ENCODE assay signal across 10 mouse cellular contexts in genomic region chr11:29180657-29181056, GRCm38 (mm10). TPM values are rescaled to one million over a fixed set of nuclear protein-coding genes. Genes with fewer than 3 reads are reported as not detected.
DNase-seq lines count a peak whose midpoint lies in the region; ATAC-seq lines count a peak whose summit lies in the region.
"Had no signal": no experiment of that assay in that cellular context is flagged by ENCODE, and none has a peak within 500 bp of the region (broad histone marks: within the 10 kb centered on the region; RNA-seq: fewer than 3 reads in every experiment).

No protein-coding gene starts in this region.

- H3K27ac ChIP-seq in midbrain, embryonic 16.5 days (ENCODE audit: low read length), result no peak overlapping the region
- H3K27ac ChIP-seq: left cerebral cortex, adult 2 months; midbrain, embryonic 12.5 days had no signal

- peak; percentile 31 for DNase-seq in adrenal gland, postnatal 14 days
- no peak for DNase-seq in adrenal gland, adult 8-10 months
- peak; percentile 7 for DNase-seq in lung, postnatal 14 days
- no peak for DNase-seq in lung, postnatal 25 days (ENCODE audit: low spot score)
- DNase-seq in gastrocnemius, postnatal 10 days, result peak; percentile 13
- DNase-seq in yolk sac, embryonic 10.5 days (ENCODE audit: low spot score), result no peak

- no peak overlapping the region for H3K4me2 ChIP-seq in midbrain, embryonic 16.5 days (ENCODE audit: low read length)
- H3K4me2 ChIP-seq: midbrain, embryonic 12.5 days had no signal

- H3K4me3 ChIP-seq in midbrain, embryonic 16.5 days (ENCODE audit: low read depth, low read length), result no peak overlapping the region
- H3K4me3 ChIP-seq: left cerebral cortex, adult 2 months; midbrain, embryonic 12.5 days had no signal

- H3K27me3 ChIP-seq in midbrain, embryonic 16.5 days (ENCODE audit: control insufficient read depth, insufficient read depth, low read depth, low read length), result no peaks in the 10 kb centered on the region
- H3K27me3 ChIP-seq: midbrain, embryonic 12.5 days had no signal

- no peaks in the 10 kb centered on the region for H3K9me3 ChIP-seq in midbrain, embryonic 16.5 days (replicated peaks; ENCODE audit: control insufficient read depth, low read length, poor library complexity, severe bottlenecking)
- H3K9me3 ChIP-seq: midbrain, embryonic 12.5 days had no signal

- WGBS in midbrain, embryonic 16.5 days, result 58% methylated on average over 3 of the region's 3 CpGs

- no peaks in the 10 kb centered on the region for H3K4me1 ChIP-seq in midbrain, embryonic 16.5 days (ENCODE audit: control insufficient read depth, insufficient read depth, low read length)
- H3K4me1 ChIP-seq: midbrain, embryonic 12.5 days had no signal

- no peak overlapping the region for H3K9ac ChIP-seq in midbrain, embryonic 16.5 days (ENCODE audit: low read depth, low read length)
- H3K9ac ChIP-seq: midbrain, embryonic 12.5 days had no signal

- 0 out of 2 replicates have a peak, but pooled peaks have one; percentile 59 for ATAC-seq in midbrain, embryonic 16.5 days
- ATAC-seq in monocyte, adult 5-6 weeks (replicated peaks; ENCODE audit: insufficient number of reproducible peaks, low FRiP score, low TSS enrichment, poor library complexity, severe bottlenecking), result no peak

- 0 out of 2 replicates have a peak, but pooled peaks cover 5% of the 10 kb centered on the region for H3K36me3 ChIP-seq in midbrain, embryonic 16.5 days (ENCODE audit: control insufficient read depth, insufficient read depth, low read length)

RNA-seq across cellular contexts. Expression of gene Ppp4r3b, which starts 8.0 kb away (rescaled TPM):
- total RNA-seq in adrenal gland, postnatal 14 days (2021), result 87.6 and 98.8 TPM in 2 replicates
- 100 to 1,000 TPM in 1 of 4 experiments, 10 to 100 TPM in 3; 77.0 to 101 (median 87.0) TPM for total RNA-seq in adrenal gland, adult 8-10 months (2022)
- 10 to 100 TPM; 32.3 to 33.1 TPM for total RNA-seq in gastrocnemius, postnatal 10 days (2021)
- polyA plus RNA-seq in midbrain, embryonic 16.5 days (2015; fragmentation: Nextera tagmentation; extraction: Ambion mirVana), result 69.0 and 80.4 TPM in 2 replicates
- 124 to 185 TPM (median 144 TPM) in 3 replicates for total RNA-seq in monocyte, adult 5-6 weeks (2017)

RNA-seq across cellular contexts. Expression of gene Pnpt1, which starts 50.1 kb away (rescaled TPM):
- 51.8 and 60.5 TPM in 2 replicates for total RNA-seq in adrenal gland, postnatal 14 days (2021)
- total RNA-seq in adrenal gland, adult 8-10 months (2022), result 10 to 100 TPM; 37.0 to 49.0 (median 43.5) TPM
- 10 to 100 TPM; 17.4 to 17.6 TPM for total RNA-seq in gastrocnemius, postnatal 10 days (2021)
- 27.0 and 27.5 TPM in 2 replicates for polyA plus RNA-seq in midbrain, embryonic 16.5 days (2015; fragmentation: Nextera tagmentation; extraction: Ambion mirVana)
- total RNA-seq in monocyte, adult 5-6 weeks (2017), result 29.2 to 37.6 TPM (median 35.1 TPM) in 3 replicates

Comparison
In these comparisons a context has a peak if more than half of its experiments do, and no peak if none do; other contexts are left out.
1. DNase-seq: peak in adrenal gland, postnatal 14 days (single experiment), lung, postnatal 14 days (single experiment) and gastrocnemius, postnatal 10 days (single experiment); none in adrenal gland, adult 8-10 months (single experiment), lung, postnatal 25 days (single experiment) and yolk sac, embryonic 10.5 days (single experiment).